Mouse (Mus musculus) gastrocnemius, postnatal 36 days (tissue): ENCODE data around the gene Etv3. TPM values are rescaled to one million over a fixed set of nuclear protein-coding genes. Genes with fewer than 3 reads are reported as not detected.
"Not testable (repeated sequence)": the region's sequence is repeated elsewhere in the genome, so short reads cannot be mapped to it uniquely, and the experiment has no call there.

ENCODE experiments used
- DNase-seq, 2 experiments: peaks; one replicate each; pipeline ENCODE4 v3.0.0; 2022
- intact Hi-C: fragments of 180-260 bp; cut with DNase I; formaldehyde crosslinking; loops from one replicate; pipeline ENCODE4 v1.15.1; 2025
- long read RNA-seq, 2 experiments: library from polyadenylated mRNA; stranded (forward); transcript quantifications; one replicate each; pipeline ENCODE4 v2.0.0; 2021
- total RNA-seq, 2 experiments: library from RNA; stranded (reverse); gene quantifications; 2 replicates each; pipeline ENCODE4 v1.2.3; 2021

The Etv3 gene
- total RNA-seq, result 1 to 10 TPM; 8.1 to 9.5 TPM
- long read RNA-seq, experiment 1, full-length matches to known transcripts, result 1 of 3 reads
- long read RNA-seq, experiment 1, partial matches to known transcripts, result 0 of 3 reads
- long read RNA-seq, experiment 1, other reads (novel, unspliced or antisense), result 2 of 3 reads
- long read RNA-seq, experiment 2, partial matches to known transcripts, result 0 of 5 reads
- long read RNA-seq, experiment 2, other reads (novel, unspliced or antisense), result 5 of 5 reads

GRCm38 (mm10) chr3:87525043-87525836 lies at the start of gene Etv3:
Gene Etv3, plus strand, starts transcription at chr3:87525407.
- DNase-seq, result peak; percentile 80 to 82

DNA sequence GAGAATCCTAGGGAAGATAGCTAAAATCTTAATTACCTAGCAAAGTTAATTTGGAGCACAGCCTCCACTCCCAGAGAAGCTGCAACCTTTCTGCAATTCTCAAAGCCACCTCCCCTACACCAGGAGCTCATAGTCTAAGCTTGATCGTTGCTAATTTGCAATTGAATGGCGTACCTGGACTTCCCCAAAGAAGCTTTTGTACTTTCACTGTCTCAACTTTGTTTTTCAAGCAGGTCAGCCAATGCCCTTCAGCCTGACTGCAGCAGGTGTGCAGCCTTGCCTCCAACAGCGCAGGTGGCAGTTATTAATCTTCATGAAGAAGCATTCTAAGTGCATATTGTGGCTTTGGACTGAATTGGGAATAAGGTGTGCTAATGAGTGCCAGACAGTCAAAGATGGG lies 47.3 kb upstream of the Etv3 start:
- intact Hi-C loops, DNase-seq: not testable (repeated sequence)

More at GRCm38 (mm10) chr3:87525043-87525836, at the start of gene Etv3:
- intact Hi-C loops, result no loop called here

- intact Hi-C loops, DNase-seq: not testable (repeated sequence)
Observed at GRCm38 (mm10) chr3:87478596-87478995, 46.6 kb upstream of the Etv3 start.

DNA sequence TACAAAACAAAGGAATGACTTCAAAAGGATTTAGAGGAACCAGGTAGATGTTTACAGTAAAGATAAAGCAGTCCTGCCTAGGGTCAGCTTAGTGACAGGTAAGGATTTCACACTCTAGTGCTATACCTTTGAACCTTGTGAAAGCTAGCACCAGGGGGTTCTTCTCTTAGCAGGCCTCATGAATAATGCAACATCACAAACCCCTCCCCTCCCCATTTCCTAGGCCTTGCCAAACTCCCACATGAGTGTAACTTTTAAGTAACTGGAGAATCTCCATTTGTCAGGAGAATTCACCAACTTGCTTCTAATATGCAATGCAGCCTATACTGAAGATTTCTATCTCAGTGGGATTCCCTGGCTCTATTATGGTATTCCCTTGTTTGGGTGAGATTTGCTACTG lies 46.0 kb upstream of the Etv3 start:
- intact Hi-C loops, result not testable (repeated sequence)

GRCm38 (mm10) chr3:87487392-87487791 lies 37.8 kb upstream of the Etv3 start:
- intact Hi-C loops, result no loop called here
- DNase-seq, result no peak

More for the DNA sequence above, 46.0 kb upstream of the Etv3 start:
- DNase-seq, result not testable (repeated sequence)

- no peak for DNase-seq
- intact Hi-C loops, result no loop called here
Observed at GRCm38 (mm10) chr3:87487911-87488310, 37.3 kb upstream of the Etv3 start.

DNA sequence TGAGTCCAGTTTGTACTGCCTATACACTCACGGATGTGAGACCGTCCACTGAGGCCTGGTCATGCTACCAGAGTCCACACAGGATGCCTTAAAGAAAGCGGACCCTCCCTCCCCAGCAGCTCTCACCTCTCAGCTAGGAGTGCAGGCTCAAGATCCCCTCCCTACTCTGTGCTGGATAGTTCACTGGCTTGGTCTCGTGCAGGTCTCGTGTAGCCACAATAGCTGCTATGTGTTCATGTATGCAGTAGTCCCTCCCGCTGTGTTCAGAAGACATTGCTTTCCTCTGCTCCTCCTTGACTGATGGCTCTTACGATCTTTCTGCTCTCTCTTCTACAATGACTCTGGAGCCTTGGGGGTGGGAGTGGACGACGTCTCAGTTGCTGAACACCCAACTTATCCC lies 26.9 kb upstream of the Etv3 start:
- intact Hi-C loops, result loop anchor here (2.0 to 10.0 kb wide), 3 partner anchors 87 to 463 kb away; no protein-coding TSS in a partner anchor

GRCm38 (mm10) chr3:87499072-87499471 lies 26.1 kb upstream of the Etv3 start:
- peak in 1 of 2 experiments; percentile 31 for DNase-seq
- intact Hi-C loops, result loop anchor here (2.0 to 10.0 kb wide), 3 partner anchors 88 to 464 kb away; no protein-coding TSS in a partner anchor

More for the DNA sequence above, 26.9 kb upstream of the Etv3 start:
- no peak for DNase-seq

DNA sequence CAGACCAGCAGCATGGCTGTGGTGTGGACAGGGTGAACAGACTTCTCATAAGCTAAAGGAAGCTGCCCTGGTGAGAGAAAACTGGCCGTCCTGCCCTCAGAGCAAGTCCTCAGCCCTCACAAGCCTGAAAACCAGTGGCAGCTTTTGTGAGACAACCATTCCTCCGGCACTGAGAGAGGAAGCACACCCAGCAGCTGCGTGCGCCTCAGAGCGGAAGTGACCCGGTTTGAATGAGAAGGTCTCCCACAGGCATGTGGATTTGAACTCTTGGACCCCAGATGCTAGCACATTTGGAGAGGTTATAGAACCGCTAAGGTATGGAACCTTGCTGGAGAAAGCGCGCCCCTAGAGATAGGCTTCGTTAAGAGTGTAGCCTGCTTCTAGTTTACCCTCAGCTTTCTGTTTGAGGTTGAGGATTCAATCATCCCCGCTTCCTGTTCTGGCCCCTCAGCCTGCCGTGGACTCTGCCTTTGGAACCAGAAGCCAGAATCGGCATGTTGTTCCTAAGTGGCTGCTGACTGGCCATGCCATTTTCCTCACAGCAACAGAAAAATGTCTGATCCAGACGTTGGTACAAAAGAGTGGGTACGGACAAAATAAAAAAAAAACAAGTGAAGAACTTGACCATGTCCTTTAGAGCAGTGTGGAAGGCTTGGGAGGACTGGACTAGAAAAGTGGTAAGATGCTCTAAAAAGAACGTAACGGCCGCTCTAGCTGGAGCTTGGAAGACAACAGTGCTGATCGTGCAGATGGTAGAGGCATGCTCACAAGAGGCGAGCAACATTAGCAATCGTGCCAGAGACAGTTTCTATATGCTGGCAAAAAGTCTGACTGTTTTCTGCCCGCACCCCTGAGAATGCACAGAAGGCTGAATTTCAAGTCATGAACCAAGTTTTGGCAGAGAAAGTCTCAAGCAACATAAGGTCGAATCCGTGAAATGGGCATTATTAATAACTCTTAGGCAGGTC lies 24.8 kb upstream of the Etv3 start:
- intact Hi-C loops, result loop anchor here (5.0 to 10.0 kb wide), 2 partner anchors 178 to 416 kb away; no protein-coding TSS in a partner anchor
- DNase-seq, result no peak

GRCm38 (mm10) chr3:87501151-87501550 lies 24.1 kb upstream of the Etv3 start:
- intact Hi-C loops, result loop anchor here (5.0 to 10.0 kb wide), 2 partner anchors 179 to 416 kb away; no protein-coding TSS in a partner anchor
- no peak for DNase-seq

GRCm38 (mm10) chr3:87502771-87503170 lies 22.4 kb upstream of the Etv3 start:
- intact Hi-C loops, result loop anchor here (5.0 to 10.0 kb wide), 2 partner anchors 180 to 418 kb away; no protein-coding TSS in a partner anchor
- DNase-seq, result no peak

- DNase-seq, result no peak
- intact Hi-C loops, result loop anchor here (5.0 to 10.0 kb wide), 2 partner anchors 182 to 420 kb away; no protein-coding TSS in a partner anchor
Observed at GRCm38 (mm10) chr3:87504330-87504729, 20.9 kb upstream of the Etv3 start.

GRCm38 (mm10) chr3:87504749-87505425 lies 20.3 kb upstream of the Etv3 start:
- intact Hi-C loops, result loop anchor here (5.0 to 10.0 kb wide), 2 partner anchors 183 to 420 kb away; no protein-coding TSS in a partner anchor
- no peak for DNase-seq

DNA sequence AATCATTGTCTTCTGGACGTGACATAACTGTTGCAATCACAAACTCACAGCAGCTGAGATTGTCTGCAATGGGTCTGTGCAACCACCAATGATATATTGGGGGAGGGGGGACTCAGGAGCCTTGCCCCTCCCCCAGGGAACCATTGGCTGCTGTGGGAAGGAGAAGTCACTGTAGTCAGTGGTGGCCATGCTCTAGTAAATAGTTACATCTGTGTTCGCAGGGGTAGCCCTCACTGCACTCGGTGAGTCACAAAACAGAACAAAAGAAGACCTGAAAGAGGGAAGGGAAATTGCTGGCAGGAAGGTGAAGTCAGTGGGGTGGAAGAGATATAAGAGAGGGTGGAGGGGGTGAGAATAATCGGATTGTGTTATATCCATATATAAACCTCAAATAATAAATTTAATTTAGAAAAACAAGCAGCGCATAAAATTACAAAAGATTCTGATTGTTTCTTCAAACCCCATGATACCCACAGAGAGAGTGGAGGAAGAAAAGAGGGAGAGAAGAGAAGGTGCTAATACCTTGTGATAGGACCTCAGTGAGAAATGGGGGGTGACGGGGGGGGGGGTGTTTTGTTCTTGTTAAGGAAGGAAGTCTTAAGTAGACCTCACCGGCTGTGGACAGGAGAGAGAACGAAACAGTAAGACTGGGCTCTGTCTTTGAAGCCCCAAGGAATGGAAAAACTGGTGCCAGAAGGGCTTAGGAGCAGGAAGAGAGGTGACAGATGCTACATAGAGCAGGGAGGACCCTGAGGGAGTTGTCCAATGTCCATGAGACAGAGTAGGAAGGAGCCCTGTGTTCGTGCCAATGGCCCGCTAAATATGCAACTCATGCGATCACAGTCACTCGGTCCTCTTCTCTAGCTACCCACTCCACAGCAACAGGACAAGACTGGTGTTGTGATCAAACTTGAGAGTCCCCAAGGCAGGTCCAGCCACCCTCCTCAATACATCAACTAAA lies 18.5 kb upstream of the Etv3 start:
- no peak for DNase-seq
- intact Hi-C loops, result loop anchor here (10.0 kb wide), 1 partner anchor 422 kb away; no protein-coding TSS in a partner anchor

DNA sequence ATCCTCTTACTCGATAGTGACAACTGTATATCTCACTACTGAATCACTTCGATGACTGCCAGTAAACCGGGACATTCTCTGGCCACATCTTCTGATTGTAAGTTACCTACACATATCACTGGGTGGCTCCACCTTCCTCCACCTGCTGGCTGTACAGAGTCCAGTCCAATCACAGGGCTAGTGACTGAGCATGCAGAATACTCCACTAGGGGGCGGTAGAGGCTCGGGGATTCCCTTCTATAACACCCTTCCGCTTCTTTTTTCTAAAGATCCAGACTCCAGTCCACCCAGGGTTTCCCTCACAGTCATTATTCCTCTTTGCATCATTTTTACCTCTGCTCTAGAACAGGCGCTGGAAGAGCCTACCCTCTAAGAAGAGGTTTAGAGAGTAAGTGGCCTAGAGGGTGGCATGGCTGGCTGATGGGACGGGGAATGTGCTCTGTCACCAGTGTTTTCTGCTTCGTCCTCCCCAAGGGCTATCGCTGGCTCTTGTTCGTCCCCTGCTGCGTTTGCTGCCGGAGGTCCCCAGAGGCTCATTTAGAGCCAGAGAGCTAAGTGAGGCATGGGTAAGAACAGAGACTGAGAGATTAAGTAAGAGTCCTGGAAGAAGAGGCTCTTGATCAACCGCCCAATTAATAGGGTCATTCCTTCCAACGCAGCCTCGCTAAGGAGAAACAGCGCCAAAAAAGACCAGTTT lies 16.9 kb upstream of the Etv3 start:
- peak; percentile 56 to 75 for DNase-seq
- intact Hi-C loops, result loop anchor here (1.0 to 10.0 kb wide), 2 partner anchors 53 to 424 kb away; no protein-coding TSS in a partner anchor

DNA sequence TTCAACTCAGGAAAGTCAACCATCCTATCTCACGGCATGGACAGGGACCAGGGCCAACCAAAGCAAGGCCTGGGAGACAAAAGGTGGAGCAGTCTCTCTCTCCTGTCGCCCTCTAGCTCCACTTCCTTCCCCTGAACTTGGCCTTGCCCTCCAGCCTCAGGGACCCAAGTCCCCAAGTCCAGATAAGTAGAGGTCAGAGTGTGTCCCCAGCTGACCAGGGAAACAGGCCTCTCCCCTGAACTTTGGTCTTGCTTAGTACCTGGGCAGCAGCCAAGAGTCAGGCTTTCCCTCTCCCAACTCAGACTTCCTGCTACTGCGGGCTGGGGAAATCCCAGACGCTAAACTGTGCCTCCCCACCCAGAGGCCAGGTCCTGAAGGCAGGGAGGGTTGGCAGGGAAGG lies 16.1 kb upstream of the Etv3 start:
- DNase-seq, result peak in 1 of 2 experiments; percentile 31
- intact Hi-C loops, result loop anchor here (10.0 kb wide), 1 partner anchor 424 kb away; no protein-coding TSS in a partner anchor

- intact Hi-C loops, result loop anchor here (2.0 kb wide), 1 partner anchor 42 kb away; no protein-coding TSS in a partner anchor
- DNase-seq, result no peak
Observed at GRCm38 (mm10) chr3:87510832-87511231, 14.4 kb upstream of the Etv3 start.
